Mouse (Mus musculus): Measurements from ENCODE around the gene Prkch.

Prkch gene

DNA sequence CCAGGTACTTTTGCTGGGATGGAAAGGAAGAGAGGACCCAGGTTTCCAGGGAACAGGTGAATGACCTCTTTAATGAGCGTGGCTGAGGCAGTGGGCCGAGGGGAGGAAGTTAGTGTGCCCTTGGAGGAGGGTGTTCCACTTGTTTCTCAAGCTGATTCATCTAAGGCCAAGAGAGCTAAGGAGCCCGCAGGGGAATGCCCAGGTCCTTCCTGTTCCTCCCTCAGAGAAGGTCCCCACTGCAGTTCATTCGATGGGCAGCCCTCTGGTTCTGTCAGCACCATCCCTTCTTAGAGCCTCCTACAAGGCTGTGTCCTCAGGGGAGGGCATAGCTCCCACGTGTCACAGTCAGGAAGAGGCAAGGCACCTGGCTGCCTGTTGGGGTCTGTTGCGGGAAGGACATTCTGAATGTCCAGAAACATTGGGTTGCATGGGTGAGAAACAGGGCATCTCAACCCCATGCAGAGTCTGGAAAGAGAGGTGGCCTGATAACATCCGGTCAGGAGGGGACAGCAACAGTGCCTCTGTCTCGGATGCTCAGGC, 26.3 kb downstream of the Prkch start:
- no peak for DNase-seq (ENCODE audit: low read depth, low spot score)

GRCm38 (mm10) chr12:73611741-73612140, 27.1 kb downstream of the Prkch start:
- no peak for DNase-seq (ENCODE audit: low read depth, low spot score)

DNA sequence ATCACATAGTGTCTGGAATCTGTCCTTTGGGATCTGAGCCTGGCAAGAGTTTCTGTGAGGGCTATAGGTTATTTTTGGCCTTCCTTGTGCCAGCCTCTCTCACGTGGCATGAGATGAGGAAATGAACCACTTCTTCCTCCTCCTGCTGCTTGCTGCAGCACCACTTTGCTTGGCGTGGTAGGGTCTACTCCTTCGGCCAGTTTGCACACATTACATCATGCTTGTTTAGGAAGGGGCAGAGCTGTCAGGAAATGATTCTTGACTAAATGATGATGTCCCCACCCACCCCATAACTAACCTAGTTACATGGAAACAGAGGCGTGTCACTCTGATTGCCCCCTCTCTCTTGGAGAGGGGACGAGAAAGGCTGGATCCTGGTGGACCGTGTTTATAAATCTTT, 28.6 kb downstream of the Prkch start:
- DNase-seq (ENCODE audit: low read depth, low spot score), result no peak

- no peak for DNase-seq (ENCODE audit: low read depth, low spot score)
These were observed 33.1 kb downstream of the Prkch start for GRCm38 (mm10) chr12:73617652-73618051.

GRCm38 (mm10) chr12:73625277-73626032, 40.9 kb downstream of the Prkch start:
- DNase-seq (ENCODE audit: low read depth, low spot score), result no peak

GRCm38 (mm10) chr12:73627902-73628301, 43.3 kb downstream of the Prkch start:
- no peak for DNase-seq (ENCODE audit: low read depth, low spot score)

DNA sequence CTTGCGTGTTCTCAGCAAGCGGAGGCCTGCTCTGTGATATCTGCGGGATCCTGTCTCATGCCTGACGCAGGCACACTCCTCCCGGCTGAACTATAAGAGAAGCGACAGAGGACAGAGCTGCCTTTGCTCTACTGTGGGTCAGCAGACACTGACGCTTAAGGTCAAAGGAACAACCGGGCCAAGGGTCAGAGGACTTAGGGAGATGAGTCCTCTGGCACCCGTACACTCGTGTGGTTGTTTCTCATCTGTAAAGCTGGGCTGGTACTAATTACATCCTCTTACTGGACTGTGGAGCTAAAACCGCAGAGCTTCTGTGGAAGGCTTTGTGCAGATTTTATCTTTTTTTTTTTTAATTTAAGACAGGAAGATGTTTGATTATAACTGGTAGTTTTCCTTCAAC, 46.0 kb downstream of the Prkch start:
- no peak for DNase-seq (ENCODE audit: low read depth, low spot score)

- no peak for DNase-seq (ENCODE audit: low read depth, low spot score)
These were observed 46.6 kb downstream of the Prkch start for GRCm38 (mm10) chr12:73631148-73631547.

GRCm38 (mm10) chr12:73632671-73633244, 48.2 kb downstream of the Prkch start:
- DNase-seq (ENCODE audit: low read depth, low spot score), result no peak

GRCm38 (mm10) chr12:73633707-73634106, 49.1 kb downstream of the Prkch start:
- DNase-seq (ENCODE audit: low read depth, low spot score), result no peak

DNA sequence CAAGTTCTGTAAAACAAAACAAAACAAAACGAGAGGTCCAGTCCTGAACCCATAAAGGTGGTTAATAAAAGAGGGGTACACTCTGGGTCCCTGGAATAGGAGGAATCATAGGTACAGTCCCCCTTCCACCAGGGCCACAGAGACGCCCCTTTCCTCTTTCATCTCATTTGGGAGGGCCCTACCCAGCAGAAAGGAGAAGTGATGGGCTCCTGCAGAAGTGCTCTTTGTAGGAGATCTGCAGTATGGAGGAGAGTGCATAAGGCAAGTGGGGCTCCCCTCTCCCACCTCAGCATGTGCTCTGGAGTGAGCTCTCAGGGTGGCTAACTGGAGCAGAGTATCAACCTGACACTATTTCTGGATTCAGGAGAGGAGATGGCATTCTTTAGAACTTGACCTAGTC, 55.0 kb downstream of the Prkch start:
- no peak for DNase-seq (ENCODE audit: low read depth, low spot score)

- no peak for DNase-seq (ENCODE audit: low read depth, low spot score)
These were observed 56.6 kb downstream of the Prkch start for GRCm38 (mm10) chr12:73641183-73641582.

- no peak for DNase-seq (ENCODE audit: low read depth, low spot score)
These were observed 60.6 kb downstream of the Prkch start for GRCm38 (mm10) chr12:73645216-73645615.

GRCm38 (mm10) chr12:73647686-73648085, 63.1 kb downstream of the Prkch start:
- no peak for DNase-seq (ENCODE audit: low read depth, low spot score)

- no peak for DNase-seq (ENCODE audit: low read depth, low spot score)
These were observed 72.1 kb downstream of the Prkch start for GRCm38 (mm10) chr12:73656568-73657204.

DNA sequence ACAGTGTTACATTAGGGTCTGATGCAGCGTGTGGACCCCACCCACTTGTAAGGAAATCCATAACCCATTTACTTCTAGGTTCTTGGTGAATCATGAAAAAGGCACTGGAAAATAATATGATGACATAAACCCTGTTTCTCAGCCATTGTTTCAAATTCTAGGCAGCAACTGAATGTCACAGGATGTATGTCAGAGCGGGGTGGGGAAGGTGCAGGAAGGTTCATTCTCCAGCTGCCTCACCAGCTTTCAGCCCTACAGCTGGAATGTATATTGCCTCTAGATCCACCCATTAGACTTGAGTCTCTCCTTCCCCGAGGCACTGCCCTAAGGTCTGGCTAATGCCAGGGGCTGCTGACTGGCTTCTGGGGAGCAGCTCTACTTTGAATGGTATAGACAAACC, 78.8 kb downstream of the Prkch start:
- no peak for DNase-seq (ENCODE audit: low read depth, low spot score)

- DNase-seq (ENCODE audit: low read depth, low spot score), result no peak
These were observed 82.1 kb downstream of the Prkch start for GRCm38 (mm10) chr12:73666701-73667100.

GRCm38 (mm10) chr12:73667607-73668006, 83.0 kb downstream of the Prkch start:
- no peak for DNase-seq (ENCODE audit: low read depth, low spot score)

DNA sequence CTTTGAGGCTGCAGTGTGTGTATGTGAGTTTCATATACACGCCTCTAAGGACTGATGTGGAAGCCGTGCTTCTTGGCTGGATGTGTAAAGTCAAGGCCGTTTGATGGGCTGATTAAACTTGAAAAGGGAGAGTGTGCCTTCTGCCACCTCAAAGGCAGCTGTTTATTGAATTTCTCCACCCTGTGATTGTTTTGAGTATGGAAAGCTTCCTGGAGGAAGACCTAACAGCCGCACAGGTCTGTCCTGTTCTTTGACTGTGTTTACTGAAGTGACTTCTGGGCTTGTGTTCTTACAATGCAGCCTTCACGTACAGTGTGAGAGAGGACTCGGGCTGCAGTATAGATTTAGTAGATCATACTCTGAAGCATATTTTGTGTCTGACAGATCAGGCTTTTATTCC, 86.1 kb downstream of the Prkch start:
- no peak for DNase-seq (ENCODE audit: low read depth, low spot score)

DNA sequence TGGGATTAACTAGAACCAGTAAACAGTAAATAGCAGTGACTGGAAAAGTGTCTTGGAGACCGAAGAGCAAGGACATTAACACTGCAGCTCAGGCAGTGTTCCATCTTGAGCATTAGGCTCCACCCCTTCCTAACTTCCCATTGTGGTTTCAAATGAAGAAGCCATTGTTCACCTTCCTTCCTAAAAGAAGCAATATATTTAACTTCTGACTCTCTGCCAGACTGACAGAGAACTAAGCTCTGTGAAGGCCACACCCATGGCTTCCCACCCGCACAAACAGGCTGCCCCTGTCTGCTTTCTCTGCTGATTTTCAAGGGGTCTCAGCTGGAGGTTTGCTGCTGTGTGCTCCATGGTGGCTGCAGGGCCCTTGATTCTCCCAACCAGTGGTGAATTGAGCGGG, 86.9 kb downstream of the Prkch start:
- DNase-seq (ENCODE audit: low read depth, low spot score), result no peak

GRCm38 (mm10) chr12:73672007-73672406, 87.4 kb downstream of the Prkch start:
- no peak for DNase-seq (ENCODE audit: low read depth, low spot score)

DNA sequence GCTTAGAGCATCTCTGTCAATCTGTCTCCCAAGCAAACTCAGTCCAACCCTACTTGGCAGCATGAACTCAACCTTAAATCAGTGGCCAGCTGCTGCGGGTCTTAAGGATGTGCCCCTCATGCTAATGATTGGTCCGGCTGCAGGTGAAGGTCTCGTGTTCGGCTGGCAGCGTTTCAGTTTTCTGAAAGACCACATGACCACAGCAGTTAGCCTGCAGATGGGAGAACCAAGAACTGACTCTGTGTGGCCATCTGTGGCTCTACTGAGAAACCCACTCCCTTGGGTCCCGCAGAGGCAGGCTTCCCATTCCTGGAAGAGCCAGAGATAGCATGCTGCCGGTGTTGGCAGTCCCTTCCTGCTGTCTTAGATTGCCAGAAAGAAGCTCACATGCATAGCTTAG, 89.2 kb downstream of the Prkch start:
- no peak for DNase-seq (ENCODE audit: low read depth, low spot score)

- no peak for DNase-seq (ENCODE audit: low read depth, low spot score)
These were observed 90.6 kb downstream of the Prkch start for GRCm38 (mm10) chr12:73675212-73675611.
